Mouse (Mus musculus) gastrocnemius, postnatal 4 days (tissue): ENCODE data around the gene Rbm17. TPM values are rescaled to one million over a fixed set of nuclear protein-coding genes. Genes with fewer than 3 reads are reported as not detected.
"Not testable (repeated sequence)": the region's sequence is repeated elsewhere in the genome, so short reads cannot be mapped to it uniquely, and the experiment has no call there.

ENCODE experiments used
- DNase-seq, 2 experiments: peaks; one replicate each; pipeline ENCODE4 v3.0.0; 2021 to 2022; ENCODE audit warnings: low spot score in 2 of 2, mixed read lengths in 2 of 2
- total RNA-seq, 2 experiments: library from RNA; stranded (reverse); gene quantifications; 2 replicates each; pipeline ENCODE4 v1.2.3; 2021

Gene Rbm17
- total RNA-seq, 2 experiments from 2014 or later = 86.5 to 99.4 TPM

GRCm38 (mm10) chr2:11547609-11548008 is 56.3 kb downstream of the Rbm17 start:
- DNase-seq = no peak

GRCm38 (mm10) chr2:11546091-11546490 is 57.9 kb downstream of the Rbm17 start:
- no peak for DNase-seq

DNA sequence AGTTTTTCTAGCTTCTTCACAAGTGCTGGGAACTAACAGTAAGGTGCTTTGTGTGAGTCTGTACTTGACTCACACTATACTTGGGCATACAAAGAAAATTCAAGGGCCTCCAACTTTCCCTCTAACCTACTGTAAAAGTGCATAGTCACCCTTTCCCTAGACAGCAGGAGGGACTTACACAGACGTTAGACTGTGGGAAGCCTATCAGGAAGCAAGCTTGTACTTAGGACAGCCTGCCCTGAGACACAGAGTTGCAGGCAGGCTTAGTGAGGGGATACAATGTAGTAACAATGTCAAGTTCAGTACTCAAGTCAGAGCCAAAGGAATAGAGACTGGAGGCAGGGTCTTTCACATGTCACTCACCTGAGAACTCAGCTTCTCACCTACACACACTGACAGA is 58.6 kb downstream of the Rbm17 start:
- DNase-seq = no peak

DNA sequence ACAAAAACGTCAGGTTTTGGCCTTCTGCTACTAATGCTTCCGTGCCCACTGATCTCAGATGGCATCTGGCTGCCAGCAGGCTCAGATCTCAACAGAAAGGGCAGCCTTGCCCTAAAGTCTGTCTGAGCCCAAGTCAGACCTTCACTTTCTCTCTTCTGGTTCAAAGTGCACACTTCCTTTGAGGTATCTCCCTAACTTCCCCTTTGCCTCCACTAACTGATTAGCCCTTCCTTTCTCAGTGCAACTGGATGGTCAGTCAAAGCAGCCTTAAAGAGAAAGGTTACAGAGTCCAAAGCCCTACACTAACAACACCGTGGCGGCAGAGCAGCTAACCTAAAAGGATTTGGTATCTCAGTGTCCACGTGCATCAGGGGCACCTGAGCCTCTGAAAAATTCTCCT is 59.6 kb downstream of the Rbm17 start:
- DNase-seq = no peak

GRCm38 (mm10) chr2:11543158-11543557 is 60.8 kb downstream of the Rbm17 start:
- DNase-seq = no peak

GRCm38 (mm10) chr2:11542640-11543039 is 61.3 kb downstream of the Rbm17 start:
- peak; percentile 65 to 77 for DNase-seq

DNA sequence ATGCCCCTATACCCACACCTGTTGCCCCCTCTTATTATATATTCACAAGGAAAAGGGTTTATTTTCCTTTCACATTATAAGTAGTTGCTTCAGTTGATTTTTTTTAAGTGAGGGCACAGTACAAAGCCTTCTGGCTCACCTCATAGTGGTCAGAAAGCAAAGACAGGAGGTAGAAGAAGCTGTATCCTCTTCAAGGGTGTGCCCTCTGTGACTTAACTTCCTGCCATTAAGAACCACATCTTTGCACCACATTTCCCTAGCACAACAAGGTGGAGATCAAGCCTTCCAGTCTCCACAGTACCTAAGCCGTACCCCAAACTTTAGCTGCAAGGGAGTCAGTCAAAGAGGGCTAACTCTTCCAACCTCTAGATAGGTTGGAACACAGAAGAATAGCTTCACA is 61.8 kb downstream of the Rbm17 start:
- no peak for DNase-seq

GRCm38 (mm10) chr2:11541528-11541927 is 62.4 kb downstream of the Rbm17 start:
- not testable (repeated sequence) for DNase-seq

DNA sequence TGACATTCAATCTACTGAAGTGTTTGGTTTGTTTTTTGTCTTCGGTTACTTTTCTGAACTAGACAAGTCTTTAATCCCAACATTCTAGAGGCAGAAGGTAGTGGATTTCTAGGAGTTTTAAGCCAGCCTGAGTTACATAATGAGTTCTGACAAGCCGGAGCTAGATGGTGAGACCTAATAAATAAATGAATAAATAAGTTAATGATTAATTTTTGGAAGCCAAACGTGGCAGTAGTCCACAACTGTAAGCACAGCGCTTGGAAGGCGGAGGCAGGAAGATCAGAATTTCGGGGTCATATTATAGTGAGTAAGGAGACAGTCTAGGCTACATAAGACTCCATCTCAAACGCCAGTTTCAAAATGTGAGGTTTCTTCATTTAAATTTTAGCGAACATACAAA is 68.0 kb downstream of the Rbm17 start:
- no peak for DNase-seq

Other genes starting within 250 kb of the Rbm17 start
- gene Pfkfb3, start 50.1 kb downstream of the Rbm17 start, total RNA-seq = 10 to 100 TPM in 1 of 2 experiments, 1 to 10 TPM in 1; 9.2 to 17.3 TPM
- gene Gm17490, start 22.1 kb upstream of the Rbm17 start, total RNA-seq = not detected
- gene Il2ra, start 38.7 kb upstream of the Rbm17 start, total RNA-seq = under 1 TPM; 0.15 to 0.21 TPM
- gene Il15ra, start 101.1 kb upstream of the Rbm17 start, total RNA-seq = 10 to 100 TPM; 10.1 to 10.4 TPM
- 10 to 100 TPM; 62.3 to 70.9 TPM for gene Fbh1, start 173.4 kb upstream of the Rbm17 start, total RNA-seq
- gene Ankrd16, start 173.7 kb upstream of the Rbm17 start, total RNA-seq = 10 to 100 TPM; 38.2 to 50.2 TPM